Mouse (Mus musculus) heart, postnatal 36 days (tissue): Measurements from ENCODE around the gene Pfas. TPM values are rescaled to one million over a fixed set of nuclear protein-coding genes. Genes with fewer than 3 reads are reported as not detected.
"Not testable (repeated sequence)": the region's sequence is repeated elsewhere in the genome, so short reads cannot be mapped to it uniquely, and the experiment has no call there.

Experiments used
- DNase-seq, 2 experiments: peaks; one replicate each; pipeline ENCODE4 v3.0.0; 2021 to 2022
- intact Hi-C: fragments of 180-260 bp; cut with DNase I; formaldehyde crosslinking; loops from one replicate; pipeline ENCODE4 v1.15.1; 2025
- microRNA-seq, 2 experiments: library from miRNA; unstranded; fragments of <30 nt; microRNA quantifications; one replicate each; pipeline ENCODE4 v1.2.0; 2021; ENCODE audit warnings: borderline number of aligned reads in 2 of 2
- total RNA-seq, 2 experiments: library from RNA; stranded (reverse); gene quantifications; 2 replicates each; pipeline ENCODE4 v1.2.3; 2021

The Pfas gene
- total RNA-seq, 2 experiments from 2014 or later: 5.8 to 8.3 TPM

- intact Hi-C loops: no loop called here
These were observed 62.3 kb downstream of the Pfas start for GRCm38 (mm10) chr11:68946001-68946400.

GRCm38 (mm10) chr11:68945245-68945644 lies 63.0 kb downstream of the Pfas start:
- intact Hi-C loops: no loop called here

More at GRCm38 (mm10) chr11:68946001-68946400, 62.3 kb downstream of the Pfas start:
- DNase-seq: no peak

GRCm38 (mm10) chr11:68942731-68943130 lies 65.5 kb downstream of the Pfas start:
- intact Hi-C loops: no loop called here
- no peak for DNase-seq

More at GRCm38 (mm10) chr11:68945245-68945644, 63.0 kb downstream of the Pfas start:
- no peak for DNase-seq

DNA sequence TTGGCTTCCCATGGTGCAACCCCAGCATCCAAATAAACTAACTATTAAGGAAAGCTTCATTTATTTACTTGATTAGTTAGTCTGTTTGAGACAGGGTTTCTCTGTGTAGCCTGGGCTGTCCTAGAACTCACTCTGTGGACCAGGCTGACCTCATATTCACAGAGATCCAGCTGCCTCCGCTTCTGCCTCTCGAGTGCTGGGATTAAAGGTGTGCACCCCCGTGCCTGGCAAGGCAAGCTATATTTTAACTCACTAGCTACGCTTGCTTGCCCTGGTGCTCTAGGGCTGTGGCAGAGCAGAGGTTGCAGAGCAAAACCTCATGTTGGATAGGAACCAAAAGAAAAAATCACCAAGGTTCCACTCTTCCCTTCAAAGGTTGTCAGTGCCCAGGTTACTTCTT lies 67.7 kb downstream of the Pfas start:
- intact Hi-C loops: no loop called here

GRCm38 (mm10) chr11:68939451-68940304 lies 68.6 kb downstream of the Pfas start:
- DNase-seq: peak; percentile 81 to 83
- intact Hi-C loops: no loop called here

More for the DNA sequence above, 67.7 kb downstream of the Pfas start:
- DNase-seq: no peak

GRCm38 (mm10) chr11:68936951-68937350 lies 71.3 kb downstream of the Pfas start:
- DNase-seq, intact Hi-C loops: not testable (repeated sequence)

Small RNAs within 50 kb of the gene (microRNA-seq; reads per million reads assigned to microRNA genes)
- 0 to 0.67 reads per million in 2 experiments for gene Mir3062

Other genes starting within 250 kb of the Pfas start
- gene Ndel1, start 136.6 kb downstream of the Pfas start, total RNA-seq: 10 to 100 TPM; 60.9 to 71.3 TPM
- not detected for gene Rnf222, start 119.9 kb downstream of the Pfas start, total RNA-seq
- 100 to 1,000 TPM; 655 to 678 TPM for gene Rpl26, start 106.9 kb downstream of the Pfas start, total RNA-seq
- gene Odf4, start 81.4 kb downstream of the Pfas start, total RNA-seq: not detected
- 10 to 100 TPM; 25.6 to 32.5 TPM for gene Arhgef15, start 51.0 kb downstream of the Pfas start, total RNA-seq
- gene Slc25a35, start 40.3 kb downstream of the Pfas start, total RNA-seq: 1 to 10 TPM; 5.0 to 5.8 TPM
- 10 to 100 TPM; 78.9 to 97.0 TPM for gene Rangrf, start 33.3 kb downstream of the Pfas start, total RNA-seq
- 10 to 100 TPM; 12.5 to 14.3 TPM for gene Ctc1, start 7.5 kb upstream of the Pfas start, total RNA-seq
- gene Aurkb, start 37.2 kb upstream of the Pfas start, total RNA-seq: 1 to 10 TPM in 1 of 2 experiments, under 1 TPM in 1; 0.72 to 1.2 TPM
- gene Borcs6, start 51.3 kb upstream of the Pfas start, total RNA-seq: 10 to 100 TPM; 16.0 to 17.1 TPM
- gene Tmem107, start 62.3 kb upstream of the Pfas start, total RNA-seq: 1 to 10 TPM; 4.2 to 6.1 TPM
- 10 to 100 TPM; 50.5 to 72.7 TPM for gene Vamp2, start 80.0 kb upstream of the Pfas start, total RNA-seq
- 10 to 100 TPM; 34.2 to 82.1 TPM for gene Per1, start 86.8 kb upstream of the Pfas start, total RNA-seq
- gene Hes7, start 111.9 kb upstream of the Pfas start, total RNA-seq: not detected
- gene 9130213A22Rik, start 114.1 kb upstream of the Pfas start, total RNA-seq: under 1 TPM in 1 of 2 experiments, not detected in 1; 0.22 TPM
- gene Aloxe3, start 117.4 kb upstream of the Pfas start, total RNA-seq: not detected
- not detected for gene Alox12b, start 148.5 kb upstream of the Pfas start, total RNA-seq
- 1 to 10 TPM; 1.4 to 2.1 TPM for gene Alox8, start 189.4 kb upstream of the Pfas start, total RNA-seq
- 1 to 10 TPM; 1.5 to 1.7 TPM for gene Gucy2e, start 228.6 kb upstream of the Pfas start, total RNA-seq